Mouse (Mus musculus) left cerebral cortex, adult 9 months (tissue): Measurements from ENCODE around the gene Tprkb.
"Not testable (repeated sequence)": the region's sequence is repeated elsewhere in the genome, so short reads cannot be mapped to it uniquely, and the experiment has no call there.

Experiments used
- DNase-seq, 2 experiments: peaks; one replicate each; pipeline ENCODE4 v3.0.0; 2022; ENCODE audit warnings: low spot score in 2 of 2

Tprkb gene

GRCm38 (mm10) chr6:85911587-85911986 lies at the start of gene Tprkb:
TSS of gene Tprkb (plus strand) at chr6:85911865.
- no peak for DNase-seq

DNA sequence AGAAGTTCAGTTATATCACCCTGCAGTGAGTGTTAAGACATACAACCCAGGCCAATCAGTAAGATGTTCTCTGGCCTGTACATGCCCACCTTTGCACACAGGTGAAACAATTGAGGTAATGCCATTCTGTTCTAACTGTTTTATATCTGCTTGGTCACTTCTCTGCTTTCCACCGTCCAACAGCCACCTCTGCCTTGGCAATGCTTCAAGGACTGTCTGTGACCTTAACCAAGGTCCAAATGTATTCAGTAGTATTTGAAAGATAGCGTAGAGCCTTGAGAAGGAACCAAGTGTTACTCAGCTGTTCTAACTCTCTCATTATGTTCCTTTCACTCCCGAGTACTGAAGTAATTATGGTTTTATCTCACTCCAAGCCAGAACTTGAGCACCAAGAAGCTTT lies 49.1 kb upstream of the Tprkb start:
- no peak for DNase-seq

DNA sequence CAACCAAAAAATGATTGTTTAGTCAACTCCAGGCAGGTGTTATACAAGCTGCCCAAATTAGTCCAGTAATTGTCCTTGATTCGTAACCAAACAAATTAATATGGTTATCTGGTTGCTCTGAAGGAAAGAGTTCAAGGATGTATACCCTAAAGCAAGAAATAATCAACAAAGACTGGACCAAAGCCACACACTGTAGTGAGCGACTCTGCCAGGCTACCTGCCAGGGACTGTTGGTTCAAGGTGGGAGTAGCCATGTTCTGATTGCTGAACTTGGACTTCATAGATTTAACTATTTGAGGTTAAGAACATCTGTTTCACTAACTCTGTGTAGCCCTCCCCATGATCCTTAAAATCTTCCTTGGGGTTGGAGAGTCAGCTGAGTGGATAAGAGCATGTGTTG lies 48.5 kb upstream of the Tprkb start:
- DNase-seq = no peak

DNA sequence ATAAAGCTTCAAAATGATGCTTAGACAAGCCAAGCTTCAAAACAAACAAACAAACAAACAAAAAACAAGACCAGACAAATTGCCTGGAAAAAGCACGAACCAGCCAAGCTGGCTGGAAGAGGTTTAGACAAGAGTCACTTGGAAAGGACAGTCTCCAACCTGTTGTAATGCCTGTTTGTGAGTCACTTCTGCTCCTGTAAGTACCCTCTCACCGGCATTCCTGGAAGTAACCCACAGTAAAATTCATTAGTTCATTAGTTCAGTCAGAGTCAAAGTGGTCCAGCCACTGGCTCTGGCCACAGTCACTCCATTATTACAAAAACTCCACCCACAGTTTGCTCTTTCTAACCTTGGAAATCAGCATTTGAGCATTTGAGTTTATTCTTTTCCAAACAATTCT lies 47.8 kb upstream of the Tprkb start:
- no peak for DNase-seq

DNA sequence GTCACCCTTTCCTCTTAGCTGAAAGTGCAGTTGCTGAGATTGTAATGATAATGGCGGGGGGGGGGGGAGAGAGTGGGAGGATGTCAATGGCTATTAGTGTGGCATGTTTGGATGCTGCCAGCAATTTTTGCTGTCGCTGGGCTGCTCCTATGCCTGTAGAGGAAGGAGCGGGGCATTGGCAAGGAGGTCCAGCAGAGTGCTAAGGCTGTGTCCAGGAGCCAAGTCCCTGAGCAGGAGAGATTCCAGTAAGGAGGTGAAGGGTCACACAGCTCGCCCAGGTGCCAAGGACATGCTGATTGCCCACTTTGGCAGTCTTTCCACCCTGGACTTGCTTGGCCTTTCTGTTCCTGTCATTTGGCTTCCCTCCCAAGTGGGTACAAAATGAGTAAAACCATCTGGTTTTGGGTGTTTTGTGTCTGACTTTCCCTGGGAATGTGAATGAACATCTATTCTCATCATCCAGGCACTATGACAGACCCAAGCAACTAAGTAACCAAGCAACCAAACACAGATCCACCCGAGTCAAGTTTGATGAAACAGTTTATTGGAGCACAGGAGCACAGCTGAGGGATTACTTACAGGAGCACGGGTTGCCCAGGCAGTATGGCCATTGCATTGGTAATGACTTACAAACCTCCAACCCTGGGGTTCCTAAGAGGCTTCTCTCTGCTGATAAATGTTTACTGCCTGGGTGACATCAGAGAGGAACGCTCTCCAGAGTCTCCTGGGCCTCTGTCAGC lies 46.6 kb upstream of the Tprkb start:
- not testable (repeated sequence) for DNase-seq

DNA sequence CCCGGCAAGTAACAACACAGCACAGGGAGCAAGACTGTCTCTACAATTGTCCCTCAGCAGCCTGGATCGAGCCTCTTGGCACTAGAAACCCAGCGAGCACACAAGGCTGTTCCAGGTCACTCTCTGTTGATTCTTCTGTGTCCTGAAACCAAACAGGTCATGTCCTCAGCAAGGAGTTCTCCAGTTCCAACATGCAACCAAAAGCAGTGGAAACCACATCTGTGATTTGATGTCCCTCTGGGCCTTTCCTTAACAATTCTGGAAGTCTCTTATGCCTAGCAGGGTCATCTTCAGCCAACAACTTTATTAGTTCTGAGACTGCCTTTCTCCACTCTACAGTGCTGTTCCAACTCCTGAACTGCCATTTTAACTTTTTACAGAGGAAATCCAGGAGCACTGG lies 45.5 kb upstream of the Tprkb start:
- not testable (repeated sequence) for DNase-seq

GRCm38 (mm10) chr6:85866995-85867394 lies 44.7 kb upstream of the Tprkb start:
- DNase-seq = not testable (repeated sequence)

DNA sequence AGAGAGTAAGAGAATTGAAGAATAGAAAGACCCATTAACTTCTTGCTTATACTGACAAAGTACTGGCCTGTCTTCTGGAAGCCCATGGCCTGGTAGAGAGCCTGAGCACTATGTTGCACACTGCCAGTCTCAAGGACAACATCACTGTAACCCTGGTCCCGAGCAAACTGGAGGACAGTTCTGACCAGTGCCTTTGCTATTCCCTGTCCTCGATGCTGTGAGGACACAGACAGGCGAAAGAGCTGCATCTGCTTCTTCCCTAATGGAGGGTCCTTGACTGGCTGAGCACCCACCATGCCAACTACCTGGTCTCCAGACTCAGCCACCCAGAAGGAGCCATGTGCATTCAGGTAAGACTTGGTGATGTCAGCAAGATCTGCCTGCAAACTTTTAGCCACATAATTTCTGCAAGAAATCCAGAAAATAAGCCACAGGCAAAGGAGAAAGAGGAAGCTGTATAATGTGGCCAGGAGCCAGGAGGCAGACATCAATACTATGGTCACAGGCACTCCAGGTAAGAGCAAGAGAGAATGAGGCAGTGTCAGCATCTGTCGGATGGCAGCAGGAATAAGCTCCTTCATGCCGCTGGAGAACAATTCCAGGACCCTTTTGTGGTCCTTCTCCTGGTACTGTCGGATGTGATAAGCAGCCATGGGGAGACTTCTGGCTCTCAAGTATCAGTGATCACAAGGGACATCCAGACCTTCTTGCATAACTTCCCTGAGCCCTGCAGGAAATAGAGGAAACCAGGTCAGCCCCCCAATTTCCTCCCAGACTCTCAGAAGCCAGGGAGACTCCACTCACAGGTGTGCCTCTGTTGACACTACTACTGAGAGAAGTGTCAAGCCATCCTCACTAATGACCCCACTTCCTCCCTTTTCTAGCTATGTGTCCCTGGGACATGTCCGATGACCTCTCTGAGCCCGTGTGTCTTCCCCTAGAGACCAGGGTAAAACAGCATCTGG lies 43.7 kb upstream of the Tprkb start:
- DNase-seq = no peak

DNA sequence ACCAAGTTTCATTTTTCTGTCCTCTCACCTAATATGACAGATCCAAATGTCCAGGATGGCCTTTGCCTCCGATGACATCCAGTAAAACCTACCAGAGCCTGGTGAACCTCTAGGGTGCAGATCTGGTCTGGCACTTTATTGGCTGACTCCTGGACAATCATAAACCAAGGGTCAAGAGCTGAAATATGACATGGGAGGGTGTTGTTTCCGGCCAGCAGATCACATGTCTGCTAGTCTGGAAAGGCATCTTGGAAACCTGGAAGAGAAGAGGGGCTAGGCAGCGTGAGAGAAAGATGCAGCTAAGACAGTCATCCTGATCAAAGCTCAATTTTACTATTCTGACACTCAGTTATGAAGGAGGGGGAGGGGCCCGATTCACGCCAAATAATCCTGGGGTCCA lies 42.7 kb upstream of the Tprkb start, which contains the start of gene Nat8f2:
Nat8f2 (minus strand) TSS at position 153 of the 400 bp plus-strand sequence.
- not testable (repeated sequence) for DNase-seq

DNA sequence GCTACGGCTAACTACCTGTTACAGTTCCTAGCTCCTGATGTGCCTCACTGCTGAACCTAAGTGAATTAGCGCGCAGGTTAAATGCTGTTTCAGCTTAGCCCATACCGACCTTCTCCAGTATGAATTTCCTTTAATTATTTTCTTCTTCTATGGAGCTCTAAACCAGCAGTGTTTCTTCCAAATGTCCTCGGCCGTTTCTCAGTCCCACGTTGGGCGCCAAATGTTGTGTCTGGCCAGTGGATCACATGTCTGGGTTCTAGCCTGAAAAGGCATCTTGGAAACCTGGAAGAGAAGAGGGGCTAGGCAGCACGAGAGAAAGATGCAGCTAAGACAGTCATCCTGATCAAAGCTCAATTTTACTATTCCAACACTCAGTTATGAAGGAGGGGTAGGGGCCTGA lies 28.4 kb upstream of the Tprkb start:
- not testable (repeated sequence) for DNase-seq

DNA sequence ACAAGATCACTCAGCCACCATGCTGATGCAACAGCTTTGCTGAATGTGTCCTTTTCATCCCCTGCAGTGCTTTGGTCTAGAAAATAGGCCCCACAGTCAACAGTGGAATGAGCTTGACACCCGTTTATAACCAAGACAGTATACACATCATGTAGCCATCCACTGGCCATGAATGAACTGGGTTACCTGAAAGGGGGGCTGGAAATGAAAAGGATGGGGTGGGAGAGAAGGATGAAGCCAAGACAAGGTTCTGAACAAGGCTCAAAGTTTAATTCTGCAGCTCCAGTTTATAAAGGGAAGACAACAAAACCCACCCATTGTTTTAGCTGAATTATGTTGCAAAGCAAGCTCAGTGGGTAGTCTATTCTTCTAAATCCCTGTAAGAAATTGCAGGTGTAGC lies 27.4 kb upstream of the Tprkb start:
- DNase-seq = no peak

- no peak for DNase-seq
Observed at GRCm38 (mm10) chr6:85888961-85889360, 22.7 kb upstream of the Tprkb start.

- not testable (repeated sequence) for DNase-seq
Observed at GRCm38 (mm10) chr6:85895061-85895648, 16.5 kb upstream of the Tprkb start.

DNA sequence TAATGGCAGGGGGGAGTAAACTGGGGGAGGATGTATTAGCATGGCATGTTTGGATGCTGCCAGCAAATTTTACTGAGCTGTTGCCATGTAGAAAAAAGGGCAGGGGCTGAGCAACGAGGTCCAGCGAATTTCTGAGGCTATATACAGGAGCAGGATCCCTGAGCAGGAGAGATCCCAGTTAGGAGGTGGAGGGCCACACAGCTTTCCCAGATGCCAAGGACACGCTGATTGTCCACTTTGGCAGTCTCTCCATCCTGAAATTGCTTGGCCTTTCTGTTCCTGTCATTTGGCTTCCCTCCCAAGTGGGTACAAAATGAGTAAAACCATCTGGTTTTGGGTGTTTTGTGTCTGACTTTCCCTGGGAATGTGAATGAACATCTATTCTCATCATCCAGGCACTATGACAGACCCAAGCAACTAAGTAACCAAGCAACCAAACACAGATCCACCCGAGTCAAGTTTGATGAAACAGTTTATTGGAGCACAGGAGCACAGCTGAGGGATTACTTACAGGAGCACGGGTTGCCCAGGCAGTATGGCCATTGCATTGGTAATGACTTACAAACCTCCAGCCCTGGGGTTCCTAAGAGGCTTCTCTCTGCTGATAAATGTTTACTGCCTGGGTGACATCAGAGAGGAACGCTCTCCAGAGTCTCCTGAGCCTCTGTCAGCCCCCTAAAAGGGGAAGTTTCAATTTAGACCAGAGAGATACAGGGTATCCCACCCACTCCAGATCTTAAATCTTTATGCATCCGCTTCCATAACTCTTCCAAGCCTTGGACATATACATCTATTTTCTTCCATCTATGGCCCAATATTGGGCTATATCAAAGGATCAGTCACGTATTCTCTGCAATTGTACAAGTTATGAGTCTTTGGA lies 12.8 kb upstream of the Tprkb start:
- not testable (repeated sequence) for DNase-seq

DNA sequence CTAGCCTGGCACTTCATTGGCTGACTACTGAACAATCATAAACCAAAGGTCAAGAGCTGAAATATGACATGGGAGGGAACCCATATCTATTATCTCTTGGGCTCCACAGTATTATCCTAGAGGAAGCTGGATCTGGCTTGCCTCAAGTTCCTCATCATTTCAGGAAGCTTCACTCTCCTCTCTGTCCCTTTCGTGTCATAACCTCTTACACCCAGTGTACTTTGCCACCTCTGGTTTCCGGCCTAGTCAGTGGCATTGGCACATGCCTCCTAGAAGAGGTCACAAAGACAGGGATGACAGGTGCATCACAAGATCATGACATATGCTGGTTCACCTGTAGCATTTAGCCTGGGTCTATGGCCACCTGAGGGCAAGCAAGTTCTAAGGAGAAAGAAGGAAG lies 9.4 kb upstream of the Tprkb start:
- DNase-seq = no peak

DNA sequence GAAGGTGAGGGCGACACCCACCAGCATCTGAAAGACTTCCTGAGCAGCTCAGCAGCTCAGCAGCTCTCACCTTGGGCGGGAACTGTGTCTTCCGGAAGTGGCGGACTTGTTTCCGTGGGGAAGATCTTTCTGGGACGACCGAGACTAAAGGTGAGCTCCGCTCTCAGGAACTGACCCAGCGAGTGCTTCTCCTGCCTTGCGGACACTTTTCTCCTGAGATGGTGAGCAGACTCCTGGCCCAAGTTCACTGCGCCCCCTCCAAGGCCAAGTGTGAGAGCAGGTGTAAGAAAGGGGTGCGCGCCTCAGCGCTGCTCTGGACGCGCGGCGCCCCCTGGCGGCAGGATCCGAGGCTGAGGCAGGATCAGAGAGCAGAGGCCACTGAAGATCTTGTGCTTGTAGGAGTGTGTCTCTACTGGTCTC lies 7.0 kb upstream of the Tprkb start, which contains the start of gene Nat8f4:
Nat8f4 (minus strand) TSS at position 243 of the 420 bp plus-strand sequence.
- DNase-seq = peak; percentile 64 to 88

- DNase-seq = peak; percentile 77 to 78
Observed at GRCm38 (mm10) chr6:85906911-85907351, 4.7 kb upstream of the Tprkb start.

- DNase-seq = no peak
Observed at GRCm38 (mm10) chr6:85908341-85908740, 3.3 kb upstream of the Tprkb start.

- no peak for DNase-seq
Observed at GRCm38 (mm10) chr6:85909704-85910103, 2.0 kb upstream of the Tprkb start.

- DNase-seq = no peak
Observed at GRCm38 (mm10) chr6:85915141-85915538, 3.5 kb downstream of the Tprkb start.
